Mouse (Mus musculus) midbrain, embryonic 14.5 days (tissue): Measurements from ENCODE around the gene Cdkl1. TPM values are rescaled to one million over a fixed set of nuclear protein-coding genes. Genes with fewer than 3 reads are reported as not detected.

Source experiments
- ATAC-seq: fragments of 200-750 bp; cut with Nextera tagmentation; 2 replicates; pipeline ENCODE4 v1.8.0; 2017; ENCODE audit warnings: moderate number of reproducible peaks, moderate library complexity; ENCODE audit not compliant: low FRiP score, low TSS enrichment
- DNase-seq: peaks from one replicate; pipeline ENCODE4 v3.0.0-alpha.2; 2015
- H3K27ac ChIP-seq: fragments of 300-500 bp; sonication (generic); replicated peaks from 2 replicates; pipeline ENCODE4 v1.5.1; 2014; ENCODE audit warnings: mild to moderate bottlenecking, low read depth, low read length, moderate library complexity
- H3K27me3 ChIP-seq: fragments of 300-500 bp; sonication (generic); 2 replicates; pipeline ENCODE4 v1.6.1; 2014; ENCODE audit warnings: low read length, control low read depth, mixed read lengths; ENCODE audit not compliant: control insufficient read depth, insufficient read depth
- H3K36me3 ChIP-seq: fragments of 300-500 bp; sonication (generic); 2 replicates; pipeline ENCODE4 v1.6.1; 2014; ENCODE audit warnings: low read length, control low read depth; ENCODE audit not compliant: control insufficient read depth, insufficient read depth
- H3K4me1 ChIP-seq: fragments of 300-500 bp; sonication (generic); 2 replicates; pipeline ENCODE4 v1.6.1; 2014; ENCODE audit warnings: mild to moderate bottlenecking, antibody characterized with exemption, low read length, control low read depth; ENCODE audit not compliant: control insufficient read depth, insufficient read depth
- H3K4me2 ChIP-seq: fragments of 300-500 bp; sonication (generic); 2 replicates; pipeline ENCODE4 v1.6.1; 2014; ENCODE audit warnings: mild to moderate bottlenecking, low read length, moderate library complexity
- H3K4me3 ChIP-seq: fragments of 300-500 bp; sonication (generic); replicated peaks from 2 replicates; pipeline ENCODE4 v1.5.1; 2014; ENCODE audit warnings: low read depth, low read length
- H3K9ac ChIP-seq: fragments of 300-500 bp; sonication (generic); replicated peaks from 2 replicates; pipeline ENCODE4 v1.6.1; 2014; ENCODE audit warnings: mild to moderate bottlenecking, low read length, moderate library complexity
- H3K9me3 ChIP-seq: fragments of 300-500 bp; sonication (generic); 2 replicates; pipeline ENCODE4 v1.6.1; 2016; ENCODE audit warnings: low read length, control low read depth, mixed read lengths; ENCODE audit not compliant: control insufficient read depth
- WGBS: fragments of 180-500 bp; shearing (Covaris S2); extraction: QIAGEN DNeasy Blood & Tissue Kit; methylation state at CpG from one replicate; pipeline ENCODE4 v1.1.7; 2014; 5-methylcytosine and 5-hydroxymethylcytosine counted together
- microRNA counts: library from miRNA; unstranded; fragments of <30 nt; microRNA quantifications from one replicate; lab custom pipeline; 2016
- microRNA-seq: library from miRNA; unstranded; fragments of <30 nt; microRNA quantifications from one replicate; pipeline ENCODE4, GENCODE M21; 2016
- polyA plus RNA-seq: library from polyadenylated mRNA; unstranded; fragments of >200 nt; fragmentation: Nextera tagmentation; extraction: Ambion mirVana; gene quantifications from 2 replicates; pipeline ENCODE4 v1.2.1, GENCODE M21; 2014

Cdkl1 gene
- polyA plus RNA-seq, 1 experiment from 2014 or later: 7.1 TPM

DNA sequence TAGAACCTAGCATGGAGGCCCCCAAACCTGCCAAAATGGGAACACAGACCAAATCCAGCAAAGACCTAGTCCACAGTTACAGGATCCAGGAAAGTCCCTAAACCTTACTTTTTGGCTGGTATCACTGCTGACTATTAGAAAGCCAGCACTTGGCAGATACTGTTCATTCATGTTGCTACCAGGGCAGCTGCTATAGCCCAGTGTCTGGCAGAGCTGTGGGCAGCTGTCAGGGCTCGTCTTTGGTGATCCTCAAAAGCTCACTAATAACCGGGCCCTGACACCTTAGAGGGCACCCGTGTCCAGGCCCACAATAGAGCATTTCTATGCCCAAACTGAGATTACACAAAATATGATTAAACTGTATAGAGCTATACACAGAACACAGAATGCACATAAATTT, 68.2 kb downstream of the Cdkl1 start:
- Histone ChIP-seq H3K27me3 (no peaks in the 10 kb centered on the region), H3K36me3 (0 out of 2 replicates have a peak, but pooled peaks cover 10% of the 10 kb centered on the region), H3K4me1 (peaks cover 12% of the 10 kb centered on the region), H3K27ac (no peak overlapping the region), H3K4me2 (no peak overlapping the region), H3K9ac (no peak overlapping the region), H3K4me3 (no peak overlapping the region), H3K9me3 (0 out of 2 replicates have a peak, but pooled peaks cover 3% of the 10 kb centered on the region)
- ATAC-seq: no peak
- DNase-seq: no peak
- 88% methylated on average over 3 of the region's 3 CpGs for WGBS

- no peaks in the 10 kb centered on the region for H3K9me3 ChIP-seq
- peaks cover 13% of the 10 kb centered on the region; the same call in 1 of the 2 replicates for H3K36me3 ChIP-seq
Measured at GRCm38 (mm10) chr12:69713628-69714027, 77.4 kb downstream of the Cdkl1 start.

GRCm38 (mm10) chr12:69704799-69705458, 86.1 kb downstream of the Cdkl1 start:
- DNase-seq: no peak
- Histone ChIP-seq H3K27ac (no peak overlapping the region), H3K4me2 (no peak overlapping the region), H3K4me1 (no peaks in the 10 kb centered on the region), H3K4me3 (no peak overlapping the region), H3K27me3 (no peaks in the 10 kb centered on the region), H3K36me3 (0 out of 2 replicates have a peak, but pooled peaks cover 3% of the 10 kb centered on the region), H3K9me3 (no peaks in the 10 kb centered on the region), H3K9ac (no peak overlapping the region)
- no peak for ATAC-seq
- 90% methylated on average over 11 of the region's 11 CpGs for WGBS

More at GRCm38 (mm10) chr12:69713628-69714027, 77.4 kb downstream of the Cdkl1 start:
- Histone ChIP-seq H3K4me1 (no peaks in the 10 kb centered on the region), H3K4me2 (no peak overlapping the region), H3K27ac (no peak overlapping the region), H3K27me3 (no peaks in the 10 kb centered on the region), H3K4me3 (no peak overlapping the region), H3K9ac (no peak overlapping the region)
- ATAC-seq (no peak), DNase-seq (no peak)

DNA sequence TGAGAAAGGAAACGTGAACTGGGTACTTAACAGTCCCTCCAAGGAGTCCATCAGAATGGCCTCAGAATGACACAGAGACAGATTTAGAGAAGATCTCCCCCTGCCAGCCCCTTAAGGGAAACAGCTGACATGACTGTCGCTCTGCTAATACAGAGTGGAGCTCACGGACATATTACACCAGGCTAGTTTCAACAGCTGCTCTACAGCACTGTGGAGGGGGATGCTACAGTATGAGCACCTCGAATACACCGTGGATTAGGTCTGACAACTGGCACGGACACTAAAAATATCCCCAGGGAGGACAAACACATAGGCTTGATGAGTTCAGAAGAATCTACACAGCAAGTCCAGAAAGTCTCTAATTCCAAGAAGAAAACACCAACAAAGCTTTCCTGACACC, 92.7 kb downstream of the Cdkl1 start:
- Histone ChIP-seq H3K9ac (no peak overlapping the region), H3K27me3 (no peaks in the 10 kb centered on the region), H3K4me1 (no peaks in the 10 kb centered on the region), H3K9me3 (no peaks in the 10 kb centered on the region), H3K4me2 (no peak overlapping the region), H3K36me3 (0 out of 2 replicates have a peak, but pooled peaks cover 3% of the 10 kb centered on the region), H3K4me3 (no peak overlapping the region), H3K27ac (no peak overlapping the region)
- 88% methylated on average over 6 of the region's 6 CpGs for WGBS
- no peak for ATAC-seq
- DNase-seq: no peak

MicroRNAs within 50 kb of the gene (microRNA counts, 519-probe panel; counts per million panel counts)
- microRNA mmu-miR-681 (lab: Ali Mortazavi, UCI): not detected

Small RNA genes within 50 kb of the gene (microRNA-seq; reads per million reads assigned to microRNA genes)
- not detected for gene Mir681

Other genes starting within 250 kb of the Cdkl1 start
- 19.8 and 22.1 TPM in 2 replicates for gene Vcpkmt, start 208.2 kb downstream of the Cdkl1 start, polyA plus RNA-seq
- 14.2 and 15.0 TPM in 2 replicates for gene Sos2, start 109.4 kb downstream of the Cdkl1 start, polyA plus RNA-seq
- gene L2hgdh, start 66.4 kb downstream of the Cdkl1 start, polyA plus RNA-seq: 9.8 and 10.8 TPM in 2 replicates
- gene Atp5s, start 66.3 kb downstream of the Cdkl1 start, polyA plus RNA-seq: 31.8 and 37.8 TPM in 2 replicates
- gene Atl1, start 101.3 kb upstream of the Cdkl1 start, polyA plus RNA-seq: 140 and 157 TPM in 2 replicates
- 25.4 and 40.0 TPM in 2 replicates for gene Map4k5, start 101.9 kb upstream of the Cdkl1 start, polyA plus RNA-seq
- gene Sav1, start 195.7 kb upstream of the Cdkl1 start, polyA plus RNA-seq: 3.3 and 3.6 TPM in 2 replicates